Mouse (Mus musculus) embryonic facial prominence, embryonic 11.5 days (tissue): ENCODE data around the gene Msh2. TPM values are rescaled to one million over a fixed set of nuclear protein-coding genes. Genes with fewer than 3 reads are reported as not detected.

Source experiments
- ATAC-seq: fragments of 200-750 bp; cut with Nextera tagmentation; replicated peaks from 2 replicates; pipeline ENCODE4 v1.8.0; 2017; ENCODE audit warnings: low read depth; ENCODE audit not compliant: insufficient number of reproducible peaks, low FRiP score, low TSS enrichment
- DNase-seq: peaks from one replicate; pipeline ENCODE4 v3.0.0-alpha.2; 2015; ENCODE audit warnings: low spot score
- H3K27ac ChIP-seq: fragments of 300-500 bp; sonication (generic); replicated peaks from 2 replicates; pipeline ENCODE4 v1.5.1; 2014; ENCODE audit warnings: mild to moderate bottlenecking, low read depth, low read length, control low read depth
- H3K27me3 ChIP-seq: fragments of 300-500 bp; sonication (generic); 2 replicates; pipeline ENCODE4 v1.6.1; 2014; ENCODE audit warnings: mild to moderate bottlenecking, low read length, moderate library complexity, mixed read lengths; ENCODE audit not compliant: control insufficient read depth, insufficient read depth
- H3K36me3 ChIP-seq: fragments of 300-500 bp; sonication (generic); replicated peaks from 2 replicates; pipeline ENCODE4 v1.6.1; 2014; ENCODE audit warnings: low read depth, mild to moderate bottlenecking, low read length, moderate library complexity, mixed read lengths; ENCODE audit not compliant: control insufficient read depth, insufficient read depth
- H3K4me1 ChIP-seq: fragments of 300-500 bp; sonication (generic); 2 replicates; pipeline ENCODE4 v1.6.1; 2014; ENCODE audit warnings: low read length, mixed read lengths; ENCODE audit not compliant: control insufficient read depth, insufficient read depth
- H3K4me2 ChIP-seq: fragments of 300-500 bp; sonication (generic); 2 replicates; pipeline ENCODE4 v1.6.1; 2014; ENCODE audit warnings: low read depth, mild to moderate bottlenecking, control low read depth, low read length, moderate library complexity
- H3K4me3 ChIP-seq: fragments of 300-500 bp; sonication (generic); 2 replicates; pipeline ENCODE4 v1.5.1; 2014; ENCODE audit warnings: low read depth, low read length, control low read depth
- H3K9ac ChIP-seq: fragments of 300-500 bp; sonication (generic); replicated peaks from 2 replicates; pipeline ENCODE4 v1.6.1; 2014; ENCODE audit warnings: mild to moderate bottlenecking, control low read depth, low read length
- H3K9me3 ChIP-seq: fragments of 300-500 bp; sonication (generic); replicated peaks from 2 replicates; pipeline ENCODE4 v1.6.1; 2016; ENCODE audit warnings: mild to moderate bottlenecking, low read length, inconsistent platforms, mixed read lengths; ENCODE audit not compliant: control insufficient read depth
- WGBS: fragments of 180-500 bp; shearing (Covaris S2); extraction: QIAGEN DNeasy Blood & Tissue Kit; methylation state at CpG from one replicate; pipeline ENCODE4 v1.1.7; 2014; 5-methylcytosine and 5-hydroxymethylcytosine counted together
- polyA plus RNA-seq: library from polyadenylated mRNA; unstranded; fragments of >200 nt; fragmentation: Nextera tagmentation; extraction: Ambion mirVana; gene quantifications from 2 replicates; pipeline ENCODE4 v1.2.1, GENCODE M21; 2014

Msh2 gene
- polyA plus RNA-seq, 1 experiment from 2014 or later: 96.1 TPM

- Histone ChIP-seq H3K27ac (no peak overlapping the region), H3K4me1 (no peaks in the 10 kb centered on the region), H3K9me3 (no peaks in the 10 kb centered on the region), H3K27me3 (no peaks in the 10 kb centered on the region), H3K36me3 (peaks cover 3% of the 10 kb centered on the region), H3K4me2 (no peak overlapping the region), H3K4me3 (no peak overlapping the region), H3K9ac (no peak overlapping the region)
- no peak for DNase-seq
- WGBS: 95% methylated on average over 8 of the region's 8 CpGs
- no peak for ATAC-seq
Measured at GRCm38 (mm10) chr17:87689217-87689616, 17.1 kb downstream of the Msh2 start.

GRCm38 (mm10) chr17:87691958-87692357 is 19.8 kb downstream of the Msh2 start:
- Histone ChIP-seq H3K4me2 (no peak overlapping the region), H3K9ac (no peak overlapping the region), H3K4me1 (no peaks in the 10 kb centered on the region), H3K36me3 (peaks cover 2% of the 10 kb centered on the region), H3K9me3 (no peaks in the 10 kb centered on the region), H3K27me3 (no peaks in the 10 kb centered on the region), H3K4me3 (no peak overlapping the region), H3K27ac (no peak overlapping the region)
- 89% methylated on average over 5 of the region's 5 CpGs for WGBS
- ATAC-seq (no peak), DNase-seq (peak; percentile 73)

- no peak overlapping the region for H3K4me2 ChIP-seq
- no peak overlapping the region for H3K27ac ChIP-seq
- H3K9ac ChIP-seq: no peak overlapping the region
- no peaks in the 10 kb centered on the region for H3K9me3 ChIP-seq
- H3K4me1 ChIP-seq: no peaks in the 10 kb centered on the region
- DNase-seq (no peak), ATAC-seq (no peak)
- no peaks in the 10 kb centered on the region for H3K27me3 ChIP-seq
- WGBS: 93% methylated on average over 11 of the region's 11 CpGs
- H3K4me3 ChIP-seq: no peak overlapping the region
- H3K36me3 ChIP-seq: peaks cover 3% of the 10 kb centered on the region
Measured at GRCm38 (mm10) chr17:87695874-87696465, 23.8 kb downstream of the Msh2 start.

- WGBS: 88% methylated on average over 6 of the region's 6 CpGs
- H3K36me3 ChIP-seq: peaks cover 3% of the 10 kb centered on the region
- no peak for DNase-seq
Measured at GRCm38 (mm10) chr17:87696814-87697213, 24.7 kb downstream of the Msh2 start.

GRCm38 (mm10) chr17:87698996-87699765 is 27.1 kb downstream of the Msh2 start:
- no peak overlapping the region for H3K9ac ChIP-seq
- no peak overlapping the region for H3K4me3 ChIP-seq
- H3K4me2 ChIP-seq: no peak overlapping the region
- 78% methylated on average over 16 of the region's 16 CpGs for WGBS
- DNase-seq (no peak), ATAC-seq (no peak)
- no peaks in the 10 kb centered on the region for H3K9me3 ChIP-seq
- no peak overlapping the region for H3K27ac ChIP-seq
- H3K27me3 ChIP-seq: no peaks in the 10 kb centered on the region
- peaks cover 3% of the 10 kb centered on the region for H3K36me3 ChIP-seq
- H3K4me1 ChIP-seq: no peaks in the 10 kb centered on the region

More at GRCm38 (mm10) chr17:87696814-87697213, 24.7 kb downstream of the Msh2 start:
- Histone ChIP-seq H3K4me2 (no peak overlapping the region), H3K9me3 (no peaks in the 10 kb centered on the region), H3K9ac (no peak overlapping the region), H3K27me3 (no peaks in the 10 kb centered on the region), H3K27ac (no peak overlapping the region), H3K4me1 (no peaks in the 10 kb centered on the region), H3K4me3 (no peak overlapping the region)
- ATAC-seq: no peak

- no peaks in the 10 kb centered on the region for H3K9me3 ChIP-seq
- no peak overlapping the region for H3K4me3 ChIP-seq
- WGBS: 79% methylated on average over 8 of the region's 8 CpGs
- H3K9ac ChIP-seq: no peak overlapping the region
- ATAC-seq (no peak), DNase-seq (no peak)
- H3K4me1 ChIP-seq: no peaks in the 10 kb centered on the region
- peaks cover 3% of the 10 kb centered on the region for H3K36me3 ChIP-seq
- no peak overlapping the region for H3K27ac ChIP-seq
- no peak overlapping the region for H3K4me2 ChIP-seq
- H3K27me3 ChIP-seq: no peaks in the 10 kb centered on the region
Measured at GRCm38 (mm10) chr17:87700101-87700500, 28.0 kb downstream of the Msh2 start.

- WGBS: 89% methylated on average over 7 of the region's 7 CpGs
- no peak overlapping the region for H3K27ac ChIP-seq
- no peak overlapping the region for H3K9ac ChIP-seq
- no peak overlapping the region for H3K4me3 ChIP-seq
- DNase-seq (no peak), ATAC-seq (no peak)
- H3K4me1 ChIP-seq: no peaks in the 10 kb centered on the region
- H3K27me3 ChIP-seq: no peaks in the 10 kb centered on the region
- no peaks in the 10 kb centered on the region for H3K9me3 ChIP-seq
- no peak overlapping the region for H3K4me2 ChIP-seq
- peaks cover 5% of the 10 kb centered on the region for H3K36me3 ChIP-seq
Measured at GRCm38 (mm10) chr17:87724727-87725126, 52.6 kb downstream of the Msh2 start.
